Mouse (Mus musculus) embryo, embryonic 11 days (tissue): ENCODE results near the gene Ada.
A peak's percentile ranks its signal among the peaks of the same experiment; 100 is the strongest.

Experiments
- DNase-seq: peaks from one replicate; pipeline ENCODE4 v3.0.0-alpha.2; 2015

The Ada gene

GRCm38 (mm10) chr2:163749647-163750611 lies at the start of gene Ada:
Gene Ada, minus strand, starts transcription at chr2:163750239.
- peak; percentile 85 for DNase-seq

- DNase-seq: no peak
These were observed 48.4 kb upstream of the Ada start for GRCm38 (mm10) chr2:163798411-163798810.

GRCm38 (mm10) chr2:163788484-163788883 lies 38.4 kb upstream of the Ada start:
- peak; percentile 71 for DNase-seq

- DNase-seq: peak; percentile 74
These were observed 37.7 kb upstream of the Ada start for GRCm38 (mm10) chr2:163787709-163788108.

DNA sequence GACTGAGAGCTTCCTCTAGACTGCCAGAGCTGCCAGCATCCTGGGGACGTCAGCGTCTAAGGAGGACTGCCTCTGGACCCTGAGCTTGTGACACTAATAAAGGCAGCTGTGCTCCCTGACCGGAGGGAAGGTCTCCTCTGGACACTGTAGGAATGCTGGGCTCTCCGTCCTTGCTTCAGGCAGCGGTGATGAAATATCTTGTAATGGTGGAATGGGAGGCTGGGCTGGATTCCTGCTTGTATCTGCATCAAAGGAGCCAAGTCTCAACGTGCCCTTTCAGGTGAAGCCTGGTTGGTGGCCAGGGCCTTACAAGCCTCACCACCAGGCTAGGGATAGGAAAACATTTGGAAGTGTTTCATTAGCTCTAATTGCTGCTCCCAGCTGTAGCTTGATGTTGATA lies 37.0 kb upstream of the Ada start:
- DNase-seq: no peak

- no peak for DNase-seq
These were observed 33.9 kb upstream of the Ada start for GRCm38 (mm10) chr2:163783901-163784300.

DNA sequence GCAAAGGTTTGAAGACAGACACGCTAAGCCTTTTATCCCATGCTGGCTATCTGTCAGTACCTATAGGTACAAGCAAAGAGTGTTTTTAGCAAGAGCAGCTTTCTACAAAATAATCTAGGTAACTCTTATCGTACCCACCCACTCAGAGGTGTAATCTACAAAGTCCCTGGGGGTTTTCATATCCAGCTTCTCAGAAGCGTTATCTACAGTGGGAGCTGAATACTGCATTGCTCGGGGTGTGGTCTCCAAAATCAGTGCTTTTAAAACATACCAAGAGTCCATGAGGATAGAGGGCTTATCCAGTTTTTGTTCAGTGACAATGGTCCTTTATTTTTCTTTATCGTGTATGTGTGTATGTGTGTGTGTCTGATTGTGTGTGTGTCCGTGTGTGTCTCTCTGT lies 33.3 kb upstream of the Ada start:
- DNase-seq: no peak

GRCm38 (mm10) chr2:163778896-163779295 lies 28.9 kb upstream of the Ada start:
- DNase-seq: no peak

DNA sequence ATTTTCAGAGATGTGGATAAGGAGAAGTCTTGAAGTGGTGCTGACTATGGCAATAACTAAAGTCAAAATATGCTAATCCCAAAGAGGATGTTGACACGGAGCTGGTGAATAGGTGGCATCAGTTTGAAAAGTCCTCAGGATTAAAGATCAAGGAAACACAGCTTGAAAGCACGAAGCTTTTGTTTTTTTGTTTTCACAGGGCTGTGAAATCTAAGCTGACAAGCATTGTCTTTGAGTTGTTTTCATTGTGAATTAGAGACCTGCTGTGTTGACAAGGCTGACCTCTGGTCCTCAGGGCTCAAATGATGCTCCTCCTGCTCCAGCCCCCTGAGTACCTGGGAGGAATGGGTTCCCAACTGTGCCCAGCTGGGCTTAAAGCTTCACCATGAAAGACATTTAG lies 27.0 kb upstream of the Ada start:
- DNase-seq: no peak

- no peak for DNase-seq
These were observed 26.6 kb upstream of the Ada start for GRCm38 (mm10) chr2:163776661-163777060.

DNA sequence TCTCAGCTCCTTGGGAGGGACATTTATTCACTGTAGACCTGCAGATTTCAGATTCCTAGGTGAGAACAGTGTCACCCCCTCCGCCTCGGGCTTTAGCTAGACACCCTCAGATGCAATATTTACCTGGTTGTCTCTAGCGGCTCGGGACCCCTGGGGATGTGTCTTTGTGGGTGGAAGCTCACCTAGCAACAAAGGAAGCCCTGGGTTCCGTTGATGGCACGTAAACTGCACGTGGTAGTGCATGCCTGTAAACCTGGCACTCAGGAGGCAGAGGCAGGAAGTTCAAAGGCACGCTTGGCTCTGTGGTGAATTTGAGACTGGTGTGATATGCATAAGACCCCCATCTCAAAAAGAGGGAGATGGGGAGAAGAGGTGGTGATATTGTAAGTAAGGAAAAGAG lies 20.7 kb upstream of the Ada start:
- no peak for DNase-seq

DNA sequence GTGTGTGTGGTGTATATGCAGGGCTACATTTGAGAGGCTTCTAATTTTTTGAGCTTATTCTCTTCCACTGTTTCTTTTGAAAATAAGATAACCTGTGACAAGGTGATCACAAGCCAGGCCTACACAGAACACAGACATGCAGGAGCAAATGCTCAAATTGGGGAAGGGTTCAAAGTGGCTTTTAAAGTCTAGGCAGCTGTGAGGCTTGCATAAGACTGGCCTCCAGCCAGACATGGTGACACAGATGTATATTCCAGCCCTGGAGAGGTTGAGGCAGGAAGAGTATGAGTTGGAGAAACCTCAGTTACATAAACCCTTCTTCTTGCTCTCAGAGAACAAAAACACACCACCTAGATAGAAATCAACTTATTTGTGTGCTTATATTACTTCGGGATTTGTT lies 16.9 kb upstream of the Ada start:
- no peak for DNase-seq

DNA sequence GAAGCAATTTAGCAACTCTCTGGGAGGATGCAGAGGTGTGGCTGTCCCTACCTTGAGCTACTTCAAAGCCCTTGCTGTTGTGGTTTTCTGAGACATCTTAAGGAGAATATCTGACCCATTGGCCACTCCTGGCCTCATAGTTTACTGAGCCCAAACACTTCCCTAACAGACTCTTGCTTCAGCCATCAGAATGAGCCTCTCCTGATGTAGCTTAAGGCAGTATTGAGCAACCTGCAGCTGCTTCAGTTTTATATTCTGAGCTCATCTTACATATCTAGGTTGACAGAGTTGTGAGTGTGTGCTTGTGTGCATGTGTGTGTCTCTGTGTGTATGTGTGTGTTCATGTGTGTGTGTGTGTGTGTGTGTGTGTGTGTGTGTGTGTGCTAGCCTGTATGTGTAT lies 16.2 kb upstream of the Ada start:
- no peak for DNase-seq

DNA sequence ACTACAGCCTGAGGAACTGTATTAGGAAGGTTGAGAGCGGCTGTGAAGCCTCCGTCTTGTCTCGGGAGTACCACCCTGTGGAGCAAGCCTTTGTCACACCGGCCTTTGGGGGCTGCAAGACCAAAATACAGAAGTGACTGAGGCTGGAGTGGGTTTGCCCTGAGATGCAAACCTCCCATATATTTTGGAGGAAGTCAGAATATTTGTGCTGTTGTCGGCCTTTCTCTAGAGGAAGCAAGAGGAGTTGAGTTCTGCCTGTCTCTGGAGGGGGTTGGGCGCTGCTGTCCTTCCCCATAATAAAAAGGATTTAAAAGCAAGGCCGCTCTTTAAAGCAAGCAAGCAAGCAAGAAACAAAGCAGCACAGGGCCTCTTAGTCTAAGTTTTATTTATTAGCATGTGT lies 11.4 kb upstream of the Ada start:
- DNase-seq: no peak

DNA sequence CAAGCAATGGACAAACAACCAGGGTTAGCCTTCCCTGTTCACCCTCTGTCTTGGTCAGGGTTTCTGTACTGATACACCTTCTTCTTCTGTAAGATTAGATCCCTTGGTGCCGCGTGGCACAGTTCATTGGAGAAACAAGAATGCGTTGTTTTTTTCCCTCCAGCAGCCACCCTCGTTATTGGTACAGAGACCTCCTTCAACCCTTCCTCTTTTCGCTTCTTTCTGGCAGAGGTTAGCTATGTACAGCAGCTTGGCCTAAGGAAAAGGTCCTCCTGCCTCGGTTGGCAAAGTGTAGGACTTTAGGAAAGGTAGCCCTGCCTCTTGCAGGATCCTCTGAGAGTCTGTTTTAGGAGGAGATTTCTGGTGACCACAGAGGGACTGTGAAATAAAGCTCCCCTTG lies 10.6 kb upstream of the Ada start:
- DNase-seq: no peak

GRCm38 (mm10) chr2:163758146-163758545 lies 8.1 kb upstream of the Ada start:
- no peak for DNase-seq

DNA sequence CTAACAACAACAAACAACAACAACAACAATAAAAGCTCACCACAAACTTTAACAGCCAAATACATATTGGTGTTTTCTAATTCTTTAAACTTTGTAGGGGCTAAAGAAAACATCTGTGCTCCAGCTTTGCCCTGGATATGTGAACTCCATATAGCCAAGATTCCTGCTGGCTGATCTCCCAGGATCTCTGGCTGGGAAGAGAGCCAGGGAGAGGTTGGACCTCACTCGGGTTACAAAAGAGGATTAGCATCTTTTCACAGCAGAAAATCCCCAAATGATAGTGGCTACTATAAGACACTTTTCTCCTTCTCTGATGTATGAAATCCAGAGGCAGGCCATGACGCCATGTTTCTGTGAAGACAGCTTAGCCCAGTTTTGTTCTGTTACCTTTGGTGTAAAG lies 6.7 kb upstream of the Ada start:
- DNase-seq: no peak

DNA sequence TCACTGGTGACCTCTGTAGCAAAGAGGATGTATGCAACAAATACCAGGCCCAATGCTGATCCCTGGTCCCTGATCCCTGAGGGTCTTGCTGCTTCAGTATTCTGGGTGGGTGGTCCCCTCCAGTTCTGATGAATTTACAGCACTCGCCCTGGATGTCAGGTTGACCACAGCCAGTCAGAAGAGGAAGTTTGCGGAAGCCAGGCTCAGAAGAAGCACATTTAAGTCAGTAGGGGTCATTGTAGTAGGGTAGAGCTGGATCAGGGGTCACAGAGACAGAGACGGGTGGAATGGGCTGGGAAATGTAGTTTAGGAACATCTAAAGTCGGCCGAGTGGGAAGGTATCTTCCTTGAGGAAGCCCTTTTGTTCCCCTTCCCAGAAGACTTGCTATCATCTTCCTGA lies 4.2 kb upstream of the Ada start:
- DNase-seq: no peak

- no peak for DNase-seq
These were observed 5.1 kb downstream of the Ada start for GRCm38 (mm10) chr2:163744801-163745570.

DNA sequence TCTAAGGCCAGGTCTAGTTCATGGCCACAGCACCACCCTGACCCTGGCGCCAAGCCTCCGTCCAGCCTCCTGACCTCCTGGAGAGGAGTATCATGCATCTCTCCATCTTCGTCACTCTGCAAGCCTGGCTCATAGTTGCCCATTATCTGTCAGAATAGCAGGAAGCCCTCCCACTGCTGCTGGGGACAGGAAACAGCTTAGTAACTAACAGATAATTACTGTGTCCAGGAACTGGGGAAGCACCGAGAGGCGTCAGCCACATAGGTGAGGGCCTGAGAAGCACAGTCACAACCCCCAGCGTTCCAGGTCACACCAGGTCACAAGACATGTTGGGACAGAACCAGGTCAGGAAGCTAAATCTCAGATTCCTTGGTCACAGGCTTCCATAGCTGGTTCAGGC lies 6.7 kb downstream of the Ada start:
- no peak for DNase-seq

DNA sequence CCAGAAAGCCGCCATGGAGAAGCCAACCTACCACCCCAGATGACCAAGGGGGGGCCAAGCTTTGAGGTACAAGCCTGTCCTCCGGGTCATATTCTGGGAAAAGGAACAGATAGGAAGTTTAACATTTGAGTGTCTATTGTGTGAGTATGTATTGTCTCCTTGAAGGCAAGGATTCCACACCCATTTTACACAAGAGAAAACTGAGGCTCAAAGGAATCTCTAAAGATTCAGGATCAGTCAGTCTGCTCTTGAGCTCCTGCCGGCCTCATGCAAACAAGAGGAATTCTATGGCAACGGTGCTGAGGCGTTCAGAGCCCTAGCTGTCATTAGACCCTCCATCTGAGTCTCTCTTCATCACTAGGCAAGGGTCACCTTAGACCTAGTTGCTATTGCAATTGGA lies 7.4 kb downstream of the Ada start:
- no peak for DNase-seq

- DNase-seq: no peak
These were observed 14.1 kb downstream of the Ada start for GRCm38 (mm10) chr2:163735980-163736379.

DNA sequence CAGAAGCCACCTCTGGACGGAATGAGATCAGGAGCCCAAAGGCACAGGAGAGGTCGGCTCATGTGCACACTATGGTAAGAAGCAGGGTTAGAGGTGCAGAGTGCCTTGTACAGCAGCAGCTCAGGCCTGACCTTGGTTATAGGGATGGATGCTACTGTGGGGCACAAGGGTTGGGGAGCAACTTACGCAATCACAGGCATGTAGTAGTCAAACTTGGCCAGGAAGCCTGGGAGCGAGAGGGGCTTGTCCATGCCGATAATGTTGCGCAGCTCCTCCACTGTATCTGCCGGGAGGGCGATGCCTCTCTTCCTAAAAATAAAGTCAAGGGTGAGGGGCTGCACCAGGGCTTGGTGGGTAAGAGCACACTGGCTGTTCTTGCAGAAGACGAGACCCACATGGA lies 14.9 kb downstream of the Ada start:
- no peak for DNase-seq

DNA sequence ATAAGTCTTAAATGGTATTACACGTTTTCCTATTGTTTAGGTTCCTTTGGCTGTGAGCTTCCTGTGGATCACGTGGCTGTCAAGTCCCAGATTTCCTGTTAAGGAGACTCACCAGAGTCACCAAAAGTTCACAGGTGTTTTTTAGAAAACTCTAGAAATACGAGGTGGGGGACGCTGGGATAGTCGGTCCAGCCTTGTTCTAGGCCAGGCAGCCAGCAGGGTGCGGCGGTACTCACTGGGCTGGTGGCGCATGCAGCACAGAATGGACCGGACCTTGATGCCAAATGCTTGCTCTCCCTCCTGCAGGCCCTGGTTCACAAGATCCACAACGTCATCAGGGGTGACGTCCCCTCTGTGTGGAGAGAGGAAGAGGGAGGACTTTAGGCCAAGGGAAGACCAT lies 18.0 kb downstream of the Ada start:
- no peak for DNase-seq
